Mouse (Mus musculus) central nervous system, embryonic 11.5 days (tissue): ENCODE results near the gene Sema5a. TPM values are rescaled to one million over a fixed set of nuclear protein-coding genes. Genes with fewer than 3 reads are reported as not detected.

Experiments
- polyA plus RNA-seq: library from polyadenylated mRNA; depleted of rRNA; stranded (reverse); fragments of >200 nt; gene quantifications from 2 replicates; pipeline ENCODE4 v1.2.3, GENCODE M21; 2012; rRNA removed

Gene Sema5a
- 3.7 and 14.3 TPM in 2 replicates for polyA plus RNA-seq

DNA sequence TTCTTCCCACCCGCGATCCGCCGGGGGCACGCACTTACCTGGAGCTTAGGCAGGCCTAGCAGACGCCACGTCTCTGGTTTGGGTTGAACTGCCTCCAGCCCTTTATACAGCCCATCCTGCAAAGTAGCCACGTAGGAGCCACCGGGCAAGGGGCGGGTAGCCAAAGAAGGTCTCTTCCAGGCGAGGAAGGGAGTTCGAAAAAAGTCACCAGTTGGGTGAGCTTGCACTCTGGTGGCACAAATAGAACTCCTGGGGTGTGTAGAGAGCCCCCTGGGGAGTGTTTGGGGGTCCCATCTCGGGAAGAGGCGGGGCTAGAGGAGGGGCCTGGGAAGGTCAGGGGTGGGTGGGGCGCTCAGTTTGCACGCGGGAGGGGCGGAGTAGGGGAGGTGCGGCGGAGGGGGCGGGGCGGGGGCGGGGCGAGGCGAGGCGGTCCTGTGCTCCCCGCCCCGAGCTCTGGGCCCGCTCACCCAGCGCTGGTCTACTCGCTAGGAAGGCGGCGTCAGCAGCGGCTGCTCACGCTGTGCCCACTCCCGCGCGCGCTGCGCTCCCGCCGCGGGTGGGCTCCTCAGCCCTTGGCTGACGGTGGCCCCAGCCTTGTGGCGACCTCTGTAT lies at the start of gene Sema5a:
Gene Sema5a (plus strand): TSS at position 467 of the 612 bp plus-strand sequence.

Other genes starting within 250 kb of the Sema5a start
- 0.12 TPM in 1 of 2 replicates, not detected in the other for gene Tas2r119, start 67.5 kb upstream of the Sema5a start, polyA plus RNA-seq